Mouse (Mus musculus): ENCODE measurements around the gene Frmpd4.

- TF ChIP-seq CEBPB (IDR thresholded peaks at IDR 0.05; ENCODE audit: insufficient read depth, poor library complexity, severe bottlenecking): no peak
- TF ChIP-seq POLR2A (IDR thresholded peaks at IDR 0.05; ENCODE audit: insufficient read length, low read depth): no peak
- no peak for TF ChIP-seq POLR2AphosphoS2 (IDR thresholded peaks at IDR 0.05; ENCODE audit: insufficient read length, low read depth)
- no peak for TF ChIP-seq TCF12 (IDR thresholded peaks at IDR 0.05; ENCODE audit: insufficient read depth, poor library complexity, severe bottlenecking)
Observed at GRCm38 (mm10) chrX:167522528-167522927, 1054.5 kb downstream of the Frmpd4 start.

Data from myocyte (in vitro differentiated cells).